Mouse (Mus musculus) MEL (cell line): Measurements from ENCODE around the gene Slc25a20.

Experiments
- CTCF ChIP-seq, 3 experiments: IDR thresholded peaks in 2 of 3; conservative IDR thresholded peaks in 1 of 3; 2 replicates each; pipeline ENCODE4 v1.5.1; 2011 to 2012; ENCODE audit warnings: low read length in 3 of 3, low read depth in 2 of 3, mild to moderate bottlenecking in 2 of 3, improper control_type of control experiment in 1 of 3, inconsistent platforms in 1 of 3, mixed read lengths in 1 of 3, moderate library complexity in 1 of 3; ENCODE audit not compliant: control insufficient read depth in 1 of 3, insufficient read depth in 1 of 3, poor library complexity in 1 of 3, severe bottlenecking in 1 of 3
- KAT2A ChIP-seq: conservative IDR thresholded peaks from 2 replicates; pipeline ENCODE4 v1.6.1; 2012; ENCODE audit warnings: low read depth, low read length, improper control_type of control experiment, inconsistent platforms

DNA sequence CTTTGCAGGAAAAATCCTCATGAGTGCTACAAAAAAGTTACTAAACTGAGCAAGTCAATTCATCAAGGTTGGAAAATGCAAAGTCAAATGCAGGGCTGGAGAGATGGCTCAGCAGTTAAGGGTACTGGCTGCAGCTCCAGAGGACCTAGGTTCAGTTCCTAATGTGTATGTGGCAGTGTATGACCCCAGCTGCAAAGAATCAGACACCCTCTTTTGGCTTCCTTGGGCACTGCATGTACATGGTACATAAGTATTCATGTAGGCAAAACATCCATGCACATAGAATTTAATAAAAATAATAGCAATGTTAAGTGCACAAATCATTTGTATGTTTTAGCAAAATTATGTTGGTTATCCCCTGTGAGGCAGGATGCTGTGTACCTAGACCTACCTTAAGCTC is 70.6 kb downstream of the Slc25a20 start:
- peak in 1 of 3 experiments; percentile 9; a peak in 1 of 6 replicates for TF ChIP-seq CTCF (IDR thresholded peaks at IDR 0.05 in 2 of 3, conservative IDR thresholded peaks at IDR 0.05 in 1 of 3; ENCODE audit: control insufficient read depth in 1 of 3, insufficient read depth in 1 of 3, low read depth in 2 of 3, low read length in 3 of 3, poor library complexity in 1 of 3, severe bottlenecking in 1 of 3)
- TF ChIP-seq KAT2A, result no peak
